Mouse (Mus musculus): ENCODE results near the gene 4931423N10Rik. TPM values are rescaled to one million over a fixed set of nuclear protein-coding genes. Genes with fewer than 3 reads are reported as not detected.
"Not testable (repeated sequence)": the region's sequence is repeated elsewhere in the genome, so short reads cannot be mapped to it uniquely, and the experiment has no call there.

The 4931423N10Rik gene
- polyA plus RNA-seq (2012; ENCODE audit: insufficient read depth, insufficient read length, missing spikeins): not detected in 2 replicates

- Histone ChIP-seq H3K4me3 (ENCODE audit: insufficient read depth, low read depth, low read length) (no peak within 1 kb of the TSS), H3K27ac (replicated peaks; ENCODE audit: low read depth, low read length) (no peak within 1 kb of the TSS), H3K4me1 (ENCODE audit: control insufficient read depth, insufficient read depth, insufficient read length, low read length) (no peaks in the 10 kb centered on the region)
Measured at GRCm38 (mm10) chr2:23207070-23207526, at the start of gene 4931423N10Rik. Gene 4931423N10Rik, plus strand, starts transcription at chr2:23207476.

DNA sequence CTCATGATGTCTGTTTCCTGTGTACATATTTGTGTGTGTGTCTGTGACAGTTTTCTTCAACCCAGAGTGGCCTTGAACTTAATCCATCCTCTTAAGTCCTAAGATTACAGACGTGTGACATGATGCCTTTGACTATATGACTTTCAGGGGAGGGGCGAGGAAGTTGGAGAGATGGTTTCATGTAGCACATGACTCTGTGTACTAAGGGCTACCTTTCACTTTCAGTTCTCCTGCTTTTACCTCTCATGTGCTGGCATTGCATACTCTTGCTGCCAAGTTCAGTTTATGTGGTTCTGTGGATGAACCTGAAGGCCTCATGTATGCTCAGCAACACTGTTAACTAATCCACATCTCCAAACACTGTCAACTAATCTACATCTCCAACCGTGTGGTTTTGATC, 35.0 kb upstream of the 4931423N10Rik start:
- no peak overlapping the region for H3K27ac ChIP-seq (replicated peaks; ENCODE audit: low read depth, low read length)
- no peak overlapping the region for H3K4me3 ChIP-seq (ENCODE audit: insufficient read depth, low read depth, low read length)
- no peaks in the 10 kb centered on the region for H3K4me1 ChIP-seq (ENCODE audit: control insufficient read depth, insufficient read depth, insufficient read length, low read length)

- Histone ChIP-seq H3K4me3 (ENCODE audit: insufficient read depth, low read depth, low read length) (no peak overlapping the region), H3K27ac (replicated peaks; ENCODE audit: low read depth, low read length) (no peak overlapping the region), H3K4me1 (ENCODE audit: control insufficient read depth, insufficient read depth, insufficient read length, low read length) (no peaks in the 10 kb centered on the region)
Measured at GRCm38 (mm10) chr2:23194366-23194765, 12.9 kb upstream of the 4931423N10Rik start.

DNA sequence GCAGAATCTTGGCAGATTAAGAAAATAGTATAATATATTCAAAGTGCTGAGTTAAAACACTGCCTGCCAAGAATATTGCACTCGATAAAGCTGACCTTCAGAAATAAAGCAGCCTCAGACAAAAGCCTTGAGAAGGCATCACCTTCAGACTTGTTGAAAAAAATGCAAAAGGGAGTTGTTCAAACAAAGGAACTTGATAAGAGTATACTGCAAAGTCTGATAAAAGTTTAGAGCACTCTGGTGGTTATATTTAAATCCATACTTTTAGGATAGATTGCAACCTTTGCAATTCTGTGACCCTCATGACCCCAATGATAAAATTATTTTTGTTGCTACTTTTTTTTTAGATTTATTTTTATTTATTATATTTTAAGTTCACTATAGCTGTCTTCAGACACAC, 6.2 kb upstream of the 4931423N10Rik start:
- no peak overlapping the region for H3K27ac ChIP-seq (replicated peaks; ENCODE audit: low read depth, low read length)
- H3K4me3 ChIP-seq (ENCODE audit: insufficient read depth, low read depth, low read length): no peak overlapping the region
- H3K4me1 ChIP-seq (ENCODE audit: control insufficient read depth, insufficient read depth, insufficient read length, low read length): no peaks in the 10 kb centered on the region

DNA sequence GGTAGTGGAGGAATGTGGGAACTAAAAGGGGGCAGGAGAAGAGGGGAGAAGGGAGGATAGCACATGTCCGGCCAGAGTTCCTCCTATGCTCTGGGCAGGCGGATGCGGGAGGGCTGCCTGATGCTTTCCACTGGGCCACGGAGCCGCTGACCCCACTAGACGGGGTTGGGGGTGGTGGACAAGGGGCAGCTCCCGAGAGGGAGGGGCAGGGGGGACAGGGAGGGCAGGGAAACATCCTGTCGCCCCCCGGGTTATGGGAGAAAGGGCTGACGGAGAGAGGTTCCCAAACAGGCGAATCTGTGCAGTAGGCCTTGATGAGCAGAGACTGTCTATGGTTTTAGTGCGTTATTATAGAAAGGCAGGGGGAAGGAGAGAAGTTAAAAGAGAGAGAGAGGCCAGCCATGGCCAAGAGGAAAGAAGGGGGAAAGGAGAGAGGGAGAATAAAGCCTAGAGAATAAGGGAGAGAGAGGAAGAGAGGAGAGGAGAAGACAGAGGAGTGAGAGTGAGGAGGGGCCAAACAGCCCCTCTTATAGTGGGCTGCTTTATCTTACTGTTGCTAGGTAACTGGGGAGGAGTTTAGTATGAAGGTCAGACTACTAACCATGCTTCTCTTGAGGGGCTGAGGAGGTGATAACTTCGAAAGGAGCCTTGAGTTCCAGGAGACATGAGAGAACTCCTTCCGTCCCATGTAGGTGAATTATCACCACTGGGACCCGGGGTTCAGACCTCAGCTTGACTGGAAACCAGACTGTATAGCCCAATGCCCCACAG, 4.2 kb upstream of the 4931423N10Rik start:
- Histone ChIP-seq H3K4me1 (ENCODE audit: control insufficient read depth, insufficient read depth, insufficient read length, low read length) (no peaks in the 10 kb centered on the region), H3K4me3 (ENCODE audit: insufficient read depth, low read depth, low read length) (no peak overlapping the region), H3K27ac (replicated peaks; ENCODE audit: low read depth, low read length) (no peak overlapping the region)

GRCm38 (mm10) chr2:23213661-23214060, 6.4 kb downstream of the 4931423N10Rik start:
- H3K27ac ChIP-seq (replicated peaks; ENCODE audit: low read depth, low read length): no peak overlapping the region
- no peak overlapping the region for H3K4me3 ChIP-seq (ENCODE audit: insufficient read depth, low read depth, low read length)
- no peaks in the 10 kb centered on the region for H3K4me1 ChIP-seq (ENCODE audit: control insufficient read depth, insufficient read depth, insufficient read length, low read length)

DNA sequence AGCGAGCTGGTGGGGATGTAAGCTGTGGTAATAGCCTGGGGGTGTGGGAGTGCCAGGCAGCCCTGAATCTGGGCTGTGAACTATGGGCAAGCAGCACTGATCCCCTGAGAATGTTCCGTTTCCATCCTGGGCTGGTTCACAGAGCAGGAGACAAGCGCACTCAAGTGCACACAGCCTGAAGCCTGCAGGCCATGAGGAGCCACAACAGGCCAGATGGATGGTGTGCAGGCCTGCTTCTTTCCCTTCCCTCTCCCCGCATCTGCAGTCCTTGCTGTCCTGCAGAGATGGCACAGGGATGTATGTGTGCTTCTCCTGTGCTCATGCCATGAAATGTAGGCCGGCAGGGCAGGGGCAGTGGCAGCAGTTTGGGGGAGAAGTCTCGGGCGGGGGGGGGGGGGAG, 17.9 kb downstream of the 4931423N10Rik start:
- H3K4me3 ChIP-seq (ENCODE audit: insufficient read depth, low read depth, low read length): no peak overlapping the region
- H3K27ac ChIP-seq (replicated peaks; ENCODE audit: low read depth, low read length): no peak overlapping the region
- no peaks in the 10 kb centered on the region for H3K4me1 ChIP-seq (ENCODE audit: control insufficient read depth, insufficient read depth, insufficient read length, low read length)

DNA sequence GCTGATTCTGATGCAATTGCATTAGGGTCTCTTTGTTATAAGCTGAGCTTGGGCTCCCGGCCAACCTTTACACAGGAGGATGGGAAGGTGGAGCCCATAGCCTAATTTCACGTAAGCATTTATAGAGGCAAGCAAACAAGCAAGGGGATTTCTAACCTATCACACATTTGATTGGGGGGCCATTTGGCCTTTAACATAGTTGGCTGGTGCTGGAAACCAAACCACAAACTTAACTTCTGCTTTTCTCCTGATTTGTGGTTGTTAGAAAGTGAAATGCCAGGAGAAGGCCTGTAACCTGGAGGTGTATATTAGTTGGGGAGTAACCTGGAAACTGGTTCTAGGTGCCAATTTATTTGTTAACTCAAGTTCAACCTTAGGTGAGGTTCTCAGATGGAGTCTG, 21.2 kb downstream of the 4931423N10Rik start:
- H3K4me3 ChIP-seq (ENCODE audit: insufficient read depth, low read depth, low read length): no peak overlapping the region
- H3K27ac ChIP-seq (replicated peaks; ENCODE audit: low read depth, low read length): no peak overlapping the region
- no peaks in the 10 kb centered on the region for H3K4me1 ChIP-seq (ENCODE audit: control insufficient read depth, insufficient read depth, insufficient read length, low read length)

- H3K4me1 ChIP-seq (ENCODE audit: control insufficient read depth, insufficient read depth, insufficient read length, low read length): no peaks in the 10 kb centered on the region
- H3K27ac ChIP-seq (replicated peaks; ENCODE audit: low read depth, low read length): no peak overlapping the region
- H3K4me3 ChIP-seq (ENCODE audit: insufficient read depth, low read depth, low read length): peak overlapping the region; percentile 25; the same call in 1 of the 2 replicates
Measured at GRCm38 (mm10) chr2:23234065-23234773, 26.9 kb downstream of the 4931423N10Rik start.

DNA sequence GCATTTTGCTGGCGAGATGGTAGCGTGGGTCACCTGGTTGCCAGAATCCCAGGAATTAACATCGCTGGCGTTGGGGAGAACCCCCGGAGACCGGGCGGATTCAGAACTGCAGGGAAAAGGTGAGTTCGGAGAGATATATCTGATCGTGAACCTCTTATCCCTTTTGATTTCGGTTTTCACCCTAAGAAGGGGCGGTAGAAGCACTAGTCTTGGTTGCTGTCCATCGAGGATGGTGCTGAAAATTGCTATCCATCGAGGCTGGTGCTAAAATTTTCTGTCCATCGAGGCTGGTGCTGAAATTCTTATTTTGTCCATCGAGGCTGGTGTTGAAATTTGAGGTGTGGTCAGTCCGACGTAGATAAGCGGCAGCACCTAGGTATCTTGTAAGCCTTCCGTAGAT, 83.7 kb downstream of the 4931423N10Rik start:
- not testable (repeated sequence) for H3K4me1 ChIP-seq (ENCODE audit: control insufficient read depth, insufficient read depth, insufficient read length, low read length); H3K27ac ChIP-seq (replicated peaks; ENCODE audit: low read depth, low read length); H3K4me3 ChIP-seq (ENCODE audit: insufficient read depth, low read depth, low read length)

- Histone ChIP-seq H3K4me1 (ENCODE audit: control insufficient read depth, insufficient read depth, insufficient read length, low read length) (no peaks in the 10 kb centered on the region), H3K27ac (replicated peaks; ENCODE audit: low read depth, low read length) (no peak overlapping the region), H3K4me3 (ENCODE audit: insufficient read depth, low read depth, low read length) (no peak overlapping the region)
Measured at GRCm38 (mm10) chr2:23314869-23315268, 107.6 kb downstream of the 4931423N10Rik start.

Other genes starting within 250 kb of the 4931423N10Rik start
- 27.1 and 53.2 TPM in 2 replicates for gene Abi1, start 167.2 kb upstream of the 4931423N10Rik start, polyA plus RNA-seq (2012; ENCODE audit: insufficient read depth, insufficient read length, missing spikeins)
- gene Acbd5, start 139.3 kb upstream of the 4931423N10Rik start, polyA plus RNA-seq (2012; ENCODE audit: insufficient read depth, insufficient read length, missing spikeins): 60.6 and 68.9 TPM in 2 replicates
- 0.32 TPM in 1 of 2 replicates, not detected in the other for gene Mastl, start 51.5 kb upstream of the 4931423N10Rik start, polyA plus RNA-seq (2012; ENCODE audit: insufficient read depth, insufficient read length, missing spikeins)
- 46.0 and 46.4 TPM in 2 replicates for gene Yme1l1, start 51.1 kb upstream of the 4931423N10Rik start, polyA plus RNA-seq (2012; ENCODE audit: insufficient read depth, insufficient read length, missing spikeins)
- not detected in 2 replicates for gene Nxph2, start 113.8 kb downstream of the 4931423N10Rik start, polyA plus RNA-seq (2012; ENCODE audit: insufficient read depth, insufficient read length, missing spikeins)